Mouse (Mus musculus) ES-Bruce4 (cell line): ENCODE measurements around the gene Dlx3. TPM values are rescaled to one million over a fixed set of nuclear protein-coding genes. Genes with fewer than 3 reads are reported as not detected.

Experiments
- H3K27ac ChIP-seq: 2 replicates; pipeline ENCODE4 v1.5.1; 2012; ENCODE audit warnings: low read length, inconsistent platforms; ENCODE audit not compliant: insufficient read depth
- H3K27me3 ChIP-seq: 2 replicates; pipeline ENCODE4 v1.6.1; 2012; ENCODE audit warnings: mild to moderate bottlenecking, low read length, inconsistent platforms; ENCODE audit not compliant: control insufficient read depth, poor library complexity, insufficient read depth, severe bottlenecking
- H3K36me3 ChIP-seq: 2 replicates; pipeline ENCODE4 v1.6.1; 2012; ENCODE audit warnings: inconsistent platforms, mild to moderate bottlenecking, low read length, moderate library complexity; ENCODE audit not compliant: control insufficient read depth, poor library complexity, insufficient read depth, severe bottlenecking
- H3K4me1 ChIP-seq: one replicate; pipeline ENCODE4 v1.8.1; 2011; ENCODE audit warnings: low read length; ENCODE audit not compliant: control insufficient read depth, insufficient read depth
- H3K4me3 ChIP-seq: 2 replicates; pipeline ENCODE4 v1.5.1; 2011; ENCODE audit warnings: low read depth, mild to moderate bottlenecking, low read length
- H3K9ac ChIP-seq: 2 replicates; pipeline ENCODE4 v1.6.1; 2012; ENCODE audit warnings: low read depth, mild to moderate bottlenecking, inconsistent platforms; ENCODE audit not compliant: poor library complexity, severe bottlenecking
- H3K9me3 ChIP-seq: replicated peaks from 2 replicates; pipeline ENCODE4 v1.6.1; 2012; ENCODE audit warnings: mild to moderate bottlenecking, low read length, inconsistent platforms; ENCODE audit not compliant: control insufficient read depth, poor library complexity, insufficient read depth, severe bottlenecking
- CTCF ChIP-seq: IDR thresholded peaks from one replicate; pipeline ENCODE4 v1.8.1; 2011; ENCODE audit warnings: low read depth, low read length
- EP300 ChIP-seq: IDR thresholded peaks from 2 replicates; pipeline ENCODE4 v1.6.1; 2011; ENCODE audit warnings: low read depth, low read length; ENCODE audit not compliant: insufficient read depth
- POLR2A ChIP-seq: IDR thresholded peaks from one replicate; pipeline ENCODE4 v1.8.1; 2011; ENCODE audit warnings: low read length; ENCODE audit not compliant: insufficient read depth
- polyA plus RNA-seq: library from polyadenylated mRNA; stranded (reverse); fragments of >200 nt; gene quantifications from 2 replicates; pipeline ENCODE4 v1.2.4, GENCODE M21; 2011; ENCODE audit warnings: low read depth; ENCODE audit not compliant: missing spikeins, insufficient read depth, insufficient read length

Dlx3 gene
- polyA plus RNA-seq, 1 experiment = 11.3 TPM

GRCm38 (mm10) chr11:95125366-95125948, 5.5 kb downstream of the Dlx3 start:
- Histone ChIP-seq H3K9ac (no peak overlapping the region), H3K27ac (no peak overlapping the region), H3K36me3 (no peaks in the 10 kb centered on the region), H3K4me3 (no peak overlapping the region), H3K4me1 (peaks cover 5% of the 10 kb centered on the region), H3K27me3 (peaks cover 12% of the 10 kb centered on the region), H3K9me3 (no peaks in the 10 kb centered on the region)
- no peak for TF ChIP-seq EP300
- no peak for TF ChIP-seq POLR2A
- no peak for TF ChIP-seq CTCF

GRCm38 (mm10) chr11:95126272-95127245, 6.6 kb downstream of the Dlx3 start:
- Histone ChIP-seq H3K27me3 (peaks cover 3% of the 10 kb centered on the region; the same call in 1 of the 2 replicates), H3K27ac (no peak overlapping the region), H3K9ac (no peak overlapping the region), H3K36me3 (no peaks in the 10 kb centered on the region), H3K4me1 (peaks cover 5% of the 10 kb centered on the region), H3K4me3 (no peak overlapping the region), H3K9me3 (no peaks in the 10 kb centered on the region)
- TF ChIP-seq CTCF (no peak), EP300 (peak; percentile 74; the same call in 1 of the 2 replicates), POLR2A (no peak)

GRCm38 (mm10) chr11:95128359-95128758, 8.4 kb downstream of the Dlx3 start:
- Histone ChIP-seq H3K36me3 (no peaks in the 10 kb centered on the region), H3K4me1 (peaks cover 5% of the 10 kb centered on the region), H3K27me3 (no peaks in the 10 kb centered on the region), H3K9me3 (no peaks in the 10 kb centered on the region), H3K4me3 (no peak overlapping the region), H3K27ac (no peak overlapping the region), H3K9ac (no peak overlapping the region)
- TF ChIP-seq CTCF (no peak), EP300 (no peak), POLR2A (no peak)

GRCm38 (mm10) chr11:95130668-95131252, 10.8 kb downstream of the Dlx3 start:
- H3K36me3 ChIP-seq = no peaks in the 10 kb centered on the region
- no peak overlapping the region for H3K4me3 ChIP-seq
- no peak overlapping the region for H3K27ac ChIP-seq
- peaks cover 6% of the 10 kb centered on the region for H3K4me1 ChIP-seq
- H3K9ac ChIP-seq = no peak overlapping the region
- no peak for TF ChIP-seq CTCF
- no peaks in the 10 kb centered on the region for H3K27me3 ChIP-seq
- no peaks in the 10 kb centered on the region for H3K9me3 ChIP-seq

GRCm38 (mm10) chr11:95133321-95133720, 13.4 kb downstream of the Dlx3 start:
- Histone ChIP-seq H3K4me1 (peaks cover 5% of the 10 kb centered on the region), H3K4me3 (no peak overlapping the region), H3K27ac (no peak overlapping the region), H3K36me3 (no peaks in the 10 kb centered on the region), H3K9ac (no peak overlapping the region), H3K27me3 (no peaks in the 10 kb centered on the region), H3K9me3 (no peaks in the 10 kb centered on the region)
- no peak for TF ChIP-seq CTCF
- no peak for TF ChIP-seq EP300
- no peak for TF ChIP-seq POLR2A

GRCm38 (mm10) chr11:95137281-95137680, 17.4 kb downstream of the Dlx3 start:
- no peaks in the 10 kb centered on the region for H3K9me3 ChIP-seq
- H3K27ac ChIP-seq = no peak overlapping the region
- peaks cover 9% of the 10 kb centered on the region for H3K27me3 ChIP-seq
- H3K9ac ChIP-seq = no peak overlapping the region
- H3K4me1 ChIP-seq = peaks cover 4% of the 10 kb centered on the region
- H3K36me3 ChIP-seq = no peaks in the 10 kb centered on the region
- H3K4me3 ChIP-seq = no peak overlapping the region
- TF ChIP-seq EP300 (no peak), POLR2A (no peak), CTCF (no peak)
